Mouse (Mus musculus) heart, embryonic 16.5 days (tissue): Measurements from ENCODE around the gene Mical3. TPM values are rescaled to one million over a fixed set of nuclear protein-coding genes. Genes with fewer than 3 reads are reported as not detected.
A peak's percentile ranks its signal among the peaks of the same experiment; 100 is the strongest.

Source experiments
- ATAC-seq: fragments of 200-750 bp; cut with Nextera tagmentation; replicated peaks from 2 replicates; pipeline ENCODE4 v1.8.0; 2017; ENCODE audit warnings: moderate number of reproducible peaks; ENCODE audit not compliant: insufficient read depth, low FRiP score; ENCODE audit errors: extremely low read depth
- H3K27ac ChIP-seq: fragments of 300-500 bp; sonication (generic); 2 replicates; pipeline ENCODE4 v1.5.1; 2014; ENCODE audit warnings: mild to moderate bottlenecking, low read length, control low read depth, moderate library complexity
- H3K27me3 ChIP-seq: fragments of 300-500 bp; sonication (generic); 2 replicates; pipeline ENCODE4 v1.6.1; 2014; ENCODE audit warnings: low read length, mixed read lengths; ENCODE audit not compliant: control insufficient read depth, insufficient read depth
- H3K36me3 ChIP-seq: fragments of 300-500 bp; sonication (generic); 2 replicates; pipeline ENCODE4 v1.6.1; 2014; ENCODE audit not compliant: control insufficient read depth, insufficient read depth
- H3K4me1 ChIP-seq: fragments of 300-500 bp; sonication (generic); 2 replicates; pipeline ENCODE4 v1.6.1; 2014; ENCODE audit warnings: low read length, mixed read lengths; ENCODE audit not compliant: control insufficient read depth, insufficient read depth
- H3K4me2 ChIP-seq: fragments of 300-500 bp; sonication (generic); 2 replicates; pipeline ENCODE4 v1.6.1; 2014; ENCODE audit warnings: low read depth, mild to moderate bottlenecking, control low read depth, low read length
- H3K4me3 ChIP-seq: fragments of 300-500 bp; sonication (generic); 2 replicates; pipeline ENCODE4 v1.5.1; 2014; ENCODE audit warnings: mild to moderate bottlenecking, control low read depth, low read length
- H3K9ac ChIP-seq: fragments of 300-500 bp; sonication (generic); 2 replicates; pipeline ENCODE4 v1.6.1; 2014; ENCODE audit warnings: low read length, control low read depth
- H3K9me3 ChIP-seq: fragments of 300-500 bp; sonication (generic); replicated peaks from 2 replicates; pipeline ENCODE4 v1.6.1; 2016; ENCODE audit warnings: low read length; ENCODE audit not compliant: control insufficient read depth
- WGBS: fragments of 180-500 bp; shearing (Covaris S2); extraction: QIAGEN DNeasy Blood & Tissue Kit; methylation state at CpG from one replicate; pipeline ENCODE4 v1.1.7; 2014; 5-methylcytosine and 5-hydroxymethylcytosine counted together
- polyA plus RNA-seq: library from polyadenylated mRNA; unstranded; fragments of >200 nt; fragmentation: Nextera tagmentation; extraction: Ambion mirVana; gene quantifications from 2 replicates; pipeline ENCODE4 v1.2.1, GENCODE M21; 2015

The Mical3 gene
- polyA plus RNA-seq, 1 experiment from 2014 or later: 27.2 TPM

- H3K27me3 ChIP-seq: no peaks in the 10 kb centered on the region
- H3K4me1 ChIP-seq: peaks cover 13% of the 10 kb centered on the region
- H3K4me2 ChIP-seq: peak within 1 kb of the TSS; percentile 73
- H3K27ac ChIP-seq: 0 out of 2 replicates have a peak within 1 kb of the TSS, but pooled peaks have one; percentile 52
- H3K9ac ChIP-seq: peak within 1 kb of the TSS; percentile 65
- 1% methylated on average over 67 of the region's 67 CpGs for WGBS
- ATAC-seq: peak; percentile 90
- H3K4me3 ChIP-seq: peak within 1 kb of the TSS; percentile 77
- no peaks in the 10 kb centered on the region for H3K36me3 ChIP-seq
- no peaks in the 10 kb centered on the region for H3K9me3 ChIP-seq
Measured at GRCm38 (mm10) chr6:120916074-120916971, 214.5 kb downstream of the Mical3 start, which contains the start of gene Bid. Gene Bid (minus strand): TSS chr6:120916853.

GRCm38 (mm10) chr6:120915649-120915975 is 215.2 kb downstream of the Mical3 start:
- Histone ChIP-seq H3K9ac (peak overlapping the region; percentile 26; the same call in 1 of the 2 replicates), H3K4me3 (peak overlapping the region; percentile 77), H3K27ac (no peak overlapping the region), H3K4me2 (peak overlapping the region; percentile 73), H3K27me3 (no peaks in the 10 kb centered on the region), H3K36me3 (no peaks in the 10 kb centered on the region), H3K4me1 (peaks cover 13% of the 10 kb centered on the region), H3K9me3 (no peaks in the 10 kb centered on the region)
- WGBS: 48% methylated on average over 2 of the region's 2 CpGs
- ATAC-seq: no peak

- no peak for ATAC-seq
- Histone ChIP-seq H3K4me3 (peak overlapping the region; percentile 5; the same call in 1 of the 2 replicates), H3K4me2 (peak overlapping the region; percentile 73), H3K36me3 (no peaks in the 10 kb centered on the region), H3K27me3 (no peaks in the 10 kb centered on the region), H3K27ac (no peak overlapping the region), H3K9me3 (no peaks in the 10 kb centered on the region), H3K4me1 (peaks cover 13% of the 10 kb centered on the region), H3K9ac (peak overlapping the region; percentile 26; the same call in 1 of the 2 replicates)
- 43% methylated on average over 9 of the region's 9 CpGs for WGBS
Measured at GRCm38 (mm10) chr6:120914911-120915648, 215.7 kb downstream of the Mical3 start.

- Histone ChIP-seq H3K4me3 (no peak overlapping the region), H3K27ac (no peak overlapping the region), H3K4me1 (peaks cover 13% of the 10 kb centered on the region), H3K36me3 (no peaks in the 10 kb centered on the region), H3K9me3 (no peaks in the 10 kb centered on the region), H3K27me3 (no peaks in the 10 kb centered on the region), H3K9ac (no peak overlapping the region; the same call in 1 of the 2 replicates), H3K4me2 (no peak overlapping the region)
- ATAC-seq: no peak
- 76% methylated on average over 4 of the region's 4 CpGs for WGBS
Measured at GRCm38 (mm10) chr6:120914533-120914910, 216.3 kb downstream of the Mical3 start.

GRCm38 (mm10) chr6:120913783-120914182 is 217.0 kb downstream of the Mical3 start:
- Histone ChIP-seq H3K27me3 (no peaks in the 10 kb centered on the region), H3K27ac (no peak overlapping the region), H3K36me3 (no peaks in the 10 kb centered on the region), H3K4me1 (peaks cover 13% of the 10 kb centered on the region), H3K4me3 (no peak overlapping the region), H3K4me2 (no peak overlapping the region), H3K9ac (no peak overlapping the region), H3K9me3 (no peaks in the 10 kb centered on the region)
- 84% methylated on average over 8 of the region's 8 CpGs for WGBS
- ATAC-seq: no peak

- ATAC-seq: no peak
- H3K9ac ChIP-seq: no peak overlapping the region
- H3K27ac ChIP-seq: no peak overlapping the region
- H3K27me3 ChIP-seq: no peaks in the 10 kb centered on the region
- 19% methylated on average over 2 of the region's 2 CpGs for WGBS
- peaks cover 13% of the 10 kb centered on the region for H3K4me1 ChIP-seq
- H3K4me2 ChIP-seq: no peak overlapping the region
- H3K9me3 ChIP-seq: no peaks in the 10 kb centered on the region
- H3K4me3 ChIP-seq: no peak overlapping the region
- H3K36me3 ChIP-seq: no peaks in the 10 kb centered on the region
Measured at GRCm38 (mm10) chr6:120912931-120913330, 217.9 kb downstream of the Mical3 start.

GRCm38 (mm10) chr6:120911213-120912007 is 219.4 kb downstream of the Mical3 start:
- no peaks in the 10 kb centered on the region for H3K27me3 ChIP-seq
- peaks cover 13% of the 10 kb centered on the region for H3K4me1 ChIP-seq
- H3K4me3 ChIP-seq: no peak overlapping the region
- no peaks in the 10 kb centered on the region for H3K36me3 ChIP-seq
- H3K4me2 ChIP-seq: no peak overlapping the region
- no peak overlapping the region for H3K9ac ChIP-seq
- no peak overlapping the region for H3K27ac ChIP-seq
- no peak for ATAC-seq
- 58% methylated on average over 13 of the region's 13 CpGs for WGBS
- no peaks in the 10 kb centered on the region for H3K9me3 ChIP-seq

GRCm38 (mm10) chr6:120909501-120909900 is 221.3 kb downstream of the Mical3 start:
- 84% methylated on average over 3 of the region's 3 CpGs for WGBS
- H3K4me3 ChIP-seq: no peak overlapping the region

More at GRCm38 (mm10) chr6:120909501-120909900, 221.3 kb downstream of the Mical3 start:
- peaks cover 7% of the 10 kb centered on the region for H3K4me1 ChIP-seq
- H3K36me3 ChIP-seq: no peaks in the 10 kb centered on the region
- no peak overlapping the region for H3K9ac ChIP-seq
- H3K27ac ChIP-seq: no peak overlapping the region
- H3K9me3 ChIP-seq: no peaks in the 10 kb centered on the region
- no peak overlapping the region for H3K4me2 ChIP-seq
- ATAC-seq: no peak
- H3K27me3 ChIP-seq: no peaks in the 10 kb centered on the region
